Mouse (Mus musculus) duodenum, adult 2 months (tissue): ENCODE measurements around the gene Dmrta2. TPM values are rescaled to one million over a fixed set of nuclear protein-coding genes. Genes with fewer than 3 reads are reported as not detected.

Experiments
- polyA plus RNA-seq: library from polyadenylated mRNA; depleted of rRNA; stranded (reverse); fragments of >200 nt; gene quantifications from 2 replicates; pipeline ENCODE4 v1.2.3, GENCODE M21; 2012; ENCODE audit warnings: low replicate concordance; rRNA removed

Dmrta2 gene
- 0.71 and 1.4 TPM in 2 replicates for polyA plus RNA-seq

DNA sequence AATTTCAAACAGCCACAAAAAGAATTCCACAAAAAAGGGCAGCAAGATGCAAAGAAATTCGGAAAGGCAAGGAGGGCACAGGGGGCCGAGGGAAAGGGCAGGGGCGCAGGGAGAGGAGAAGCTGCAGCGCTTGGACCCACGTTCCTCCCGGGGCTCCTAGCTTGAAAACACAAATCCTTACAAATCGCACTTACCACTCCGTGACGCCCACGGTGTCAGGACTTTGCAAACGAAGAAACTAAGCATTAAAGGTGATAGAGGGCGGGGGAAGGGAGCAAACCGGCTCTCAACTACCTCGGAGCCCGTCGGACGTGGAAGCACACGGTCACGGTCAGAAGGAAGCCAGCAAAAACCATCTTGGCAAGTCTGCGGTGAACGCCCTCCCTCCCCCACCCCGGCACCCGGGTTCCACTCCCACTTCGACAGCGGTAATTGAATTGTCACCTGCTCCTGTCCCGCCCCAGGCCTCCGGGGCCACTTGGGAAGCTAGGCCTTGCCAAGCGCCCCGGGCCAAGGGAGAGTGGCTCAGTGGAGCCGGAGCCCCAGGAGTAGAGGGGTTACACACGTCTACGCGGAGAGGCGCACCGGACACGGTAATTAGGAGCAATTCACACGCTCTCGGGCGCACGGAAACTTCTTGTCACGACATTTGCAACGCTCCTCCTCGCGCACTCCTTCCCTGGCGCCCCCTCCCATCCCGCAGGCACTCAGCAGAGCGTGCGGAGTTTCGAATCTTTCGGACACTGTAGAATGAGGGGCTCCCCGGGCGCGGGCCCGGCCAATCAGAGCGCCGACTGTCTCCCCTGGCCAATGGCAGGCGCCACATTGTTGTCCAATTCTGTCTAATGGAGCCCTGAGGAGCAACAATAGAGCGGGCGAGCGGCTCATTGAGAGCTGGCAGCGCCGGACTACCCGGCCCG lies at the start of gene Dmrta2:
Gene Dmrta2, plus strand, starts transcription at position 906 of the 920 bp plus-strand sequence.

